Mouse (Mus musculus) embryonic fibroblast, embryonic 13.5 days (primary cell): ENCODE data around the gene Coro7.

ENCODE experiments used
- CTCF ChIP-seq: IDR thresholded peaks from 2 replicates; pipeline ENCODE4 v1.5.1; 2011; ENCODE audit warnings: mild to moderate bottlenecking, control low read depth, low read length, moderate library complexity, borderline replicate concordance; ENCODE audit not compliant: insufficient read depth
- POLR2A ChIP-seq: IDR thresholded peaks from 2 replicates; pipeline ENCODE4 v1.6.1; 2011; ENCODE audit warnings: low read depth, mild to moderate bottlenecking, control low read depth, low read length, moderate library complexity

DNA sequence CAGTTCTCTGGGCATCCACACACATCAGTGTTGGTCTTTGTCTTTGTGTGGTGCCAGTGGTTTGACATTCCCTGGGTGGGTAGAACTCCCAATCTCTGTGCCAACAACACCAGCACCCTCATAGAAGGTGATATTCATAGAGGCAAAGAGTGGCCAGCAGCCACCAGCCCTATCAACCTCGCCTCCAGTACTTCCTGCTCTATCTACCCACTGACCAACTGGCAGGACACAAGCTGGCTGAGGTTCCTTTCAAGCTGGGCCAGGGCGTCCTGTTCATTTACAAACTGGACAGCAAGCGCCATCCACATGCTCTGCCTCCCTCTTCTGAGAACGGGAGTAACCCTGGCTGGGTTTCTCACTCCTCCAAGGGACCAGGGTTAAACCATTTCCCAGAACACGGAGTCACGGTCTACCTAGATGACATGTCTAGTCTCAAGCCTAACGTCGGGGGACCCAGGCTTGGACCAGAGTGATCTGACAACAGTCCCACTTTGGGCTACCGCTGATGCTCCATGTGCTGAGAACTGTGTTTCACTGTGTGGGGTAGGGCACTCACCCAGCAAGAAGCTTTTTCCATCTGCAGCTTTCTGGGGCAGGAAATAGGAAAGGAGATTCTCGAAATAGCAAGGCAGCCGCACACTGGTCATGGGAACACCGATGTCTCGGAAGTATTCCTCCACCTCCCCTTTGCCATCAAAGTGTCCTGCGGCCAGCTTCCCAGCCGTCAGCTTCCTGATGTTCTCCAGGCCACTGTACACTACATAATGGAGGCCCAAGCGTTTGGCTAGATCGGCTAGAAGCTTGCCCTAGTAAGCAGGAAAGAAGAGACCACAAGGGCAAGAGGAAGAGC lies 34.5 kb upstream of the Coro7 start:
- TF ChIP-seq CTCF = no peak
- no peak for TF ChIP-seq POLR2A
